Mouse (Mus musculus): ENCODE results near the gene Myom3.

- TF ChIP-seq CTCF (IDR thresholded peaks at IDR 0.05; ENCODE audit: borderline replicate concordance, control insufficient read depth, extremely low read depth, insufficient read depth, low read length, poor library complexity) (no peak), POLR2A (IDR thresholded peaks at IDR 0.05; ENCODE audit: control insufficient read depth, extremely low read depth, insufficient read depth, low read length, poor library complexity) (no peak)
Observed at GRCm38 (mm10) chr4:135739672-135740071, 19.8 kb upstream of the Myom3 start.

Measured in thymus, adult 2 months (tissue).